Mouse (Mus musculus) lung, adult 2 months (tissue): ENCODE measurements around the gene Ldlrad3.

Experiments
- CTCF ChIP-seq: fragments of 200-500 bp; IDR thresholded peaks from 2 replicates; pipeline ENCODE4 v1.5.1; 2011; ENCODE audit warnings: mild to moderate bottlenecking, low read length, control low read depth; ENCODE audit not compliant: insufficient read depth
- POLR2A ChIP-seq: fragments of 200-500 bp; IDR thresholded peaks from 2 replicates; pipeline ENCODE4 v1.6.1; 2011; ENCODE audit warnings: low read depth, mild to moderate bottlenecking, control low read depth, low read length, borderline replicate concordance; ENCODE audit errors: extremely low read depth

DNA sequence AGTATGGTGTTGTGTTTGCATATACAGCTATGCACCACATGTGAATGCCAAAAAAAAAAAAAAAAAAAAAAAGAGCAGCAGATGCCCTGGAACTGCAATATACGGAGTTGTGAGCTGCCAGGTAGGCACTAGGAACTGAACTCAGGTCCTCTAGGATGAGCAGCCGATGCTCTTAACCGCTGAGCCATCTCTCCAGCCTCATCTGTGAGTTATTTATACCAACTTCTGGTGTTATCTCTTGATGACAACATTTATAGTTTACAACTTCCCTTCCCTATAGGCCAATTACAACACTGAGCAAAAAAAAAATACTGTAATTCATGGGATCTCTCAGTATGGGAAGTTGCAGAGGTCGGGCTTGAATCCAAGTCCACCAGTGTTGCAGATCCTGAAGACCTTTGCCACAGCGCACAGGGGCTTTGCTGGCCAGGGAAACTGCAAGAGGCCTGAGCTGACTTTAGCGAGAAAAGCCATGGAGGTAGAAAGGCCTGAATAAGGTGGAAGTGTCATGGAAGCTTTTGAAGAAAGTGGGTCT is 204.2 kb downstream of the Ldlrad3 start:
- TF ChIP-seq CTCF: no peak
- no peak for TF ChIP-seq POLR2A
